Mouse (Mus musculus) forebrain, embryonic 15.5 days (tissue): Measurements from ENCODE around the gene Vwa1. TPM values are rescaled to one million over a fixed set of nuclear protein-coding genes. Genes with fewer than 3 reads are reported as not detected.
A peak's percentile ranks its signal among the peaks of the same experiment; 100 is the strongest.

Experiments used
- ATAC-seq: fragments of 200-750 bp; cut with Nextera tagmentation; replicated peaks from 2 replicates; pipeline ENCODE4 v1.8.0; 2017; ENCODE audit warnings: mild to moderate bottlenecking, moderate TSS enrichment, moderate library complexity
- H3K27ac ChIP-seq: fragments of 300-500 bp; sonication (generic); replicated peaks from 2 replicates; pipeline ENCODE4 v1.5.1; 2015; ENCODE audit warnings: mild to moderate bottlenecking, inconsistent platforms
- H3K27me3 ChIP-seq: fragments of 300-500 bp; sonication (generic); 2 replicates; pipeline ENCODE4 v1.6.1; 2015; ENCODE audit warnings: inconsistent platforms
- H3K36me3 ChIP-seq: fragments of 300-500 bp; sonication (generic); 2 replicates; pipeline ENCODE4 v1.6.1; 2015; ENCODE audit warnings: mild to moderate bottlenecking, inconsistent platforms
- H3K4me1 ChIP-seq: fragments of 300-500 bp; sonication (generic); 2 replicates; pipeline ENCODE4 v1.6.1; 2015; ENCODE audit warnings: inconsistent platforms
- H3K4me2 ChIP-seq: fragments of 300-500 bp; sonication (generic); replicated peaks from 2 replicates; pipeline ENCODE4 v1.6.1; 2015; ENCODE audit warnings: mild to moderate bottlenecking, inconsistent platforms
- H3K4me3 ChIP-seq: fragments of 300-500 bp; sonication (generic); 2 replicates; pipeline ENCODE4 v1.5.1; 2015; ENCODE audit warnings: mild to moderate bottlenecking, inconsistent platforms
- H3K9ac ChIP-seq: fragments of 300-500 bp; sonication (generic); replicated peaks from 2 replicates; pipeline ENCODE4 v1.6.1; 2015; ENCODE audit warnings: mild to moderate bottlenecking, inconsistent platforms
- H3K9me3 ChIP-seq: fragments of 300-500 bp; sonication (generic); 2 replicates; pipeline ENCODE4 v1.6.1; 2016; ENCODE audit warnings: inconsistent platforms
- WGBS: fragments of 180-500 bp; shearing (Covaris S2); methylation state at CpG from one replicate; pipeline ENCODE4 v1.1.7; 2015; ENCODE audit warnings: mixed read lengths; 5-methylcytosine and 5-hydroxymethylcytosine counted together
- polyA plus RNA-seq: library from polyadenylated mRNA; unstranded; fragments of >200 nt; fragmentation: Nextera tagmentation; extraction: Ambion mirVana; gene quantifications from 2 replicates; pipeline ENCODE4 v1.2.1, GENCODE M21; 2015

Vwa1 gene
- polyA plus RNA-seq, 1 experiment from 2014 or later: 21.8 TPM

GRCm38 (mm10) chr4:155776704-155777335 lies 2.3 kb upstream of the Vwa1 start:
- no peak overlapping the region for H3K27ac ChIP-seq
- ATAC-seq: no peak

DNA sequence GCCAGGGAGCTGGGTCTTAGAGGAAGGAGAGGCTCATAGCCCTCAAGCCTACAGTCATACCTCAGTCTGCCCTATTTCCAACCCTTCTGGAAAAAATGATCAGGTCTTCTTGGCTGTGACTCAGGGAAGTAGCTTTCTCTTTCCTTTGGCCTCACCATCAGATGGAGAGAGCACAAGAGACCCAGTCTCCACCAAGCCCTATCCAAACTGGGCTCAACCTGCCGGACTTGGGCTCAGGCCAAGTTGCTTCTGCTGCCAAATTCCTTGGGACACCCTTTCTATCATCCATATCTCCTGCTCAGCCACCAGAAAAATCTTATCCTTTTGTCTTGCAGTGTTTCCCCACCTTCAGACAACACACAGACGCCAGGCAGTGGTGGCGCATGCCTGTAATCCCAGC lies 1.4 kb upstream of the Vwa1 start:
- Histone ChIP-seq H3K9ac (no peak overlapping the region), H3K4me3 (no peak overlapping the region), H3K36me3 (no peaks in the 10 kb centered on the region), H3K27ac (no peak overlapping the region), H3K4me1 (peaks cover 23% of the 10 kb centered on the region), H3K27me3 (0 out of 2 replicates have a peak, but pooled peaks cover 8% of the 10 kb centered on the region), H3K9me3 (no peaks in the 10 kb centered on the region), H3K4me2 (no peak overlapping the region)
- 62% methylated on average over 3 of the region's 3 CpGs for WGBS
- ATAC-seq: no peak

More at GRCm38 (mm10) chr4:155776704-155777335, 2.3 kb upstream of the Vwa1 start:
- Histone ChIP-seq H3K9me3 (no peaks in the 10 kb centered on the region), H3K27me3 (0 out of 2 replicates have a peak, but pooled peaks cover 6% of the 10 kb centered on the region), H3K4me2 (no peak overlapping the region), H3K9ac (no peak overlapping the region), H3K4me3 (no peak overlapping the region), H3K36me3 (no peaks in the 10 kb centered on the region), H3K4me1 (peaks cover 23% of the 10 kb centered on the region)
- WGBS: 63% methylated on average over 2 of the region's 2 CpGs

DNA sequence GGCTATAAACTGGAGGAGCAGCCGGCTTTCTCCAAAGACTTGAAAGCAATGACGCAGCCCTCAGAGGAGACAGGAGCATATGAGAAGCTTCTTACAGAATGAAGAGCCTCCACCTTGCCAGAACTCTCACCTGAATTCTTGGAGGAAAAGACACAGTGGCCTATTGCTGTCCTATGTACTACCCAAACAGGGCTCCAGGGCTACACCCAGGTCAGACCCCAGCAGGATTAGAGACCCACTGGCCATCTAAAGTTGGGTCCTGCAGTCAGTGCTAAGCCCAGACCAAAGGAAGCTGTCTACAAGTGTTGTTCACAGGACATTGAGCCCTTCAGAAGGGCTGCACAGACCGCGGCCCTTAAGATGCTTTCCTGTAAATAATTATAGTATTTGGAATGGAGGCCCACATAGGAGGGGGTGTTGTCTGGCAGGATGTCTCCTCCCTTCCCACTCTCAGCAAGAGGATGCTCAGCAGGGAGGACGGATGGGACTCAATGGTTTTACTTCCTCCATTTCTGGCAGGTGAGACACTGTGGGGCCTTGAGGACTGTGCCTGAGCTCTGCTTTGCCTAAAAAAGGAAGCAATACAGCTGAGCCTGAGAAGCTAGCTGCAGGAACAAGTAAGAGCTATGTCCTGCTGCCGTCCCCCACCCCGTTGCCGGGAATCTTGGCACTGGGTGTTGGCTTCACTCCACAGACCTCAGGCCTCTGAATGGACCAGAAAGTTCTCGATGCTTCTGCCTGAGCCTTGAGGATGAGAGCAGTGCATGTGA lies 658 bp upstream of the Vwa1 start:
- H3K4me3 ChIP-seq: peak overlapping the region; percentile 46
- H3K9me3 ChIP-seq: no peaks in the 10 kb centered on the region
- ATAC-seq: no peak
- peak overlapping the region; percentile 53 for H3K9ac ChIP-seq
- no peaks in the 10 kb centered on the region for H3K36me3 ChIP-seq
- 0 out of 2 replicates have a peak, but pooled peaks cover 8% of the 10 kb centered on the region for H3K27me3 ChIP-seq
- peak overlapping the region; percentile 66 for H3K4me2 ChIP-seq
- no peak overlapping the region; the same call in 1 of the 2 replicates for H3K27ac ChIP-seq
- H3K4me1 ChIP-seq: peaks cover 28% of the 10 kb centered on the region
- 47% methylated on average over 9 of the region's 9 CpGs for WGBS

GRCm38 (mm10) chr4:155773335-155774078 lies 991 bp downstream of the Vwa1 start:
- H3K36me3 ChIP-seq: no peaks in the 10 kb centered on the region
- no peak for ATAC-seq
- no peaks in the 10 kb centered on the region for H3K9me3 ChIP-seq
- H3K4me3 ChIP-seq: peak overlapping the region; percentile 46
- no peak overlapping the region for H3K27ac ChIP-seq
- 34% methylated on average over 5 of the region's 5 CpGs for WGBS
- H3K9ac ChIP-seq: no peak overlapping the region
- peak overlapping the region; percentile 66 for H3K4me2 ChIP-seq
- H3K27me3 ChIP-seq: 0 out of 2 replicates have a peak, but pooled peaks cover 8% of the 10 kb centered on the region
- peaks cover 36% of the 10 kb centered on the region for H3K4me1 ChIP-seq

DNA sequence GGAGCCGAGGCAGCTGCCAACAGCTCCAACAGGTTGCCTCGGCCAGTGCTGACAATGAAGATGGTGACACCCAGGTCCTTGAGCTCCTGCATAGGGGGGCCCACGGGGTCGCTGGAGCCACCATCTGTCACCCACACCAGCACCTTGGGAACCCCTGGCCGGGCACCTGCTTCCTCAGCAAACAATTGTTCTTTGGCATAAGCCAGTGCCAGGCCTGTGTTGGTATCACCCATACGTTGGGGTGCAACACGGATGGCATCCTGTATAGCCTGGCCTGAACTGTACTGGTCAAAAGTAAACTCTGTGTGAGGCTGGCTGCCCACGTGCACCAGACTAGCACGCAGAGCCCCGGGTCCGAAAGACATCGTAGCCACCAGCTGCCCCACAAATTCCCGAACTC lies 1.7 kb downstream of the Vwa1 start:
- no peak for ATAC-seq
- no peaks in the 10 kb centered on the region for H3K36me3 ChIP-seq
- H3K4me2 ChIP-seq: no peak overlapping the region
- no peak overlapping the region for H3K9ac ChIP-seq
- 0 out of 2 replicates have a peak, but pooled peaks cover 8% of the 10 kb centered on the region for H3K27me3 ChIP-seq
- WGBS: 86% methylated on average over 13 of the region's 13 CpGs
- no peak overlapping the region for H3K4me3 ChIP-seq
- peaks cover 36% of the 10 kb centered on the region for H3K4me1 ChIP-seq
- no peaks in the 10 kb centered on the region for H3K9me3 ChIP-seq
- no peak overlapping the region for H3K27ac ChIP-seq

GRCm38 (mm10) chr4:155771706-155772105 lies 2.8 kb downstream of the Vwa1 start:
- no peak overlapping the region for H3K4me2 ChIP-seq
- H3K9ac ChIP-seq: no peak overlapping the region
- H3K36me3 ChIP-seq: no peaks in the 10 kb centered on the region
- no peak for ATAC-seq
- no peak overlapping the region for H3K4me3 ChIP-seq
- H3K27ac ChIP-seq: no peak overlapping the region
- no peaks in the 10 kb centered on the region for H3K9me3 ChIP-seq
- 0 out of 2 replicates have a peak, but pooled peaks cover 8% of the 10 kb centered on the region for H3K27me3 ChIP-seq
- 85% methylated on average over 2 of the region's 2 CpGs for WGBS
- peaks cover 36% of the 10 kb centered on the region for H3K4me1 ChIP-seq

DNA sequence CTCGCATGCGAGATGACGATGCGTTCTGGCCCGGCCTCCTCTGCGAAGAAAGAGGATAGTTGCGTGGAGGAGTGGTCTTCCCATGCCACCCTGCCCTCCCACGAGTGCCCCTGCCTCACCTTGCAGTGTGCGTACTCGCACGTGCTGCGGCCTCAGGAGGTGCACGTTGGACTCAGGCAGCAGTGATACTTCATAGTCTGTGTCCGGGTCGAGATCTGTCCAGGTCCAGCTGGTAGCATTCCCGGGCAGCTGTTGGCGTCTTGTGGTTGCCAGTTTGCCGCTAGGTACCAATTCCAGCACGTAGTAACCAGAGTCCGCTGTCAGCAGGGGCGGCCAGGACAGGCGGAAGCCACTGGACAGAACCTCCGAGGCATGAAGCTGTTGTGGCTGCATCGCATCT lies 3.9 kb downstream of the Vwa1 start:
- H3K36me3 ChIP-seq: no peaks in the 10 kb centered on the region
- H3K27me3 ChIP-seq: 0 out of 2 replicates have a peak, but pooled peaks cover 8% of the 10 kb centered on the region
- peak overlapping the region; percentile 49 for H3K4me3 ChIP-seq
- 37% methylated on average over 24 of the region's 24 CpGs for WGBS
- ATAC-seq: peak; percentile 38
- H3K4me1 ChIP-seq: peaks cover 34% of the 10 kb centered on the region
- H3K9ac ChIP-seq: peak overlapping the region; percentile 69
- H3K9me3 ChIP-seq: no peaks in the 10 kb centered on the region
- peak overlapping the region; percentile 79 for H3K4me2 ChIP-seq
- H3K27ac ChIP-seq: no peak overlapping the region

DNA sequence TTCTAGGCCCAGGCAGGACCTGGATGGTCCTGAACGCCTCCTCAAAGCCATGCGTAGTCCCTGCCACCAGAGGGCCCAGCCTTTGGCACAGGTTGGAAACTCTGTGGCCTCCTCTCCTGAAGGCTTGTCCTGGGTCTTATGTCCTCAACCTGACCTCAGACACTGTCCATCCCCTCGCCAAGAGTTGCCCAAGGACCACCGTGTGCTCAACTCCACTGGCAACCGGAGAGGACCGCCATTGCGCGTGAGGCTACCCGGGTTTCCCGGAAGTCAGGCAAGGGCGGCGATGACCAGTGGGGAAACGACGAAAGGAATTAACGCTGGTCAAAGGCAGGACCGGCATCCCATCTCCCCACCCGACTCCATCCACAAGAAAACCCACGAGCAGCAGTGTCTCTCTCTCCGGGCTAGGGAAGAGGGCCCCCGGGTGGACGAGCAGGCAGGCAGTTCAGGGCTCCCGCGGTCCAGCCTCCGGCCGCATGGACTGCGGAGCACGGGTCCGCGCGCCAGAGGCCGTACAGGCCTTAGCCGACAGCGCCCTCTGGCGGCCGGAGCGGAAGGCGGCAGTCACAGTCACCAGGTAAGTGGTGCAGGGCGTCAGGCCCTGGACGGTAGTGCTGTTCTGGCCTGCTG lies 4.5 kb downstream of the Vwa1 start:
- WGBS: under 1% methylated on average over 39 of the region's 39 CpGs
- H3K27ac ChIP-seq: no peak overlapping the region
- peak; percentile 85 for ATAC-seq
- no peaks in the 10 kb centered on the region for H3K36me3 ChIP-seq
- H3K9me3 ChIP-seq: no peaks in the 10 kb centered on the region
- peak overlapping the region; percentile 79 for H3K4me2 ChIP-seq
- peak overlapping the region; percentile 69 for H3K9ac ChIP-seq
- peak overlapping the region; percentile 49 for H3K4me3 ChIP-seq
- H3K27me3 ChIP-seq: 0 out of 2 replicates have a peak, but pooled peaks cover 8% of the 10 kb centered on the region
- peaks cover 28% of the 10 kb centered on the region for H3K4me1 ChIP-seq

GRCm38 (mm10) chr4:155769496-155769879 lies 5.0 kb downstream of the Vwa1 start:
- Histone ChIP-seq H3K9ac (peak overlapping the region; percentile 69), H3K4me3 (peak overlapping the region; percentile 49), H3K36me3 (no peaks in the 10 kb centered on the region), H3K4me2 (peak overlapping the region; percentile 79), H3K27me3 (0 out of 2 replicates have a peak, but pooled peaks cover 8% of the 10 kb centered on the region), H3K9me3 (no peaks in the 10 kb centered on the region), H3K4me1 (peaks cover 22% of the 10 kb centered on the region), H3K27ac (no peak overlapping the region)
- no peak for ATAC-seq
- WGBS: 61% methylated on average over 5 of the region's 5 CpGs

DNA sequence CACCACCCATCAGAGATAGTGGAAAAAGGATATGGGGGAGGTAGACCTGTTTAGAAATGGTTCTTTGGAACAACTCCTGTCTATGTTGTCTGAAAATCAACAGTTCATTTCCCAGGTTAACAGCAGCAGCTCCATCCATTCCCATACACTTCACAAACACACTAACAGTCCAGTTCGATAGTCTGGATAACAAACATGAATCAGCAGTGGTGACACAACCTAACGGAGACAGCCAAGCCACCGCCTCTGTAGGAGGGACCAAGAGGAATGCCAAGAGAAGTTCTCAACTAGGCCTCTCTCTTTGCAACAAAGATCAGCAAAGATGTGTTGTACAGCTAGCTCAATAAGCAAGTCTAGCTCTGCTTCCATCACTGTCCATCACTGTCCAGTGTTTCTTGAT lies 12.1 kb downstream of the Vwa1 start:
- no peak overlapping the region for H3K27ac ChIP-seq
- H3K4me2 ChIP-seq: no peak overlapping the region; the same call in 1 of the 2 replicates
- H3K36me3 ChIP-seq: 0 out of 2 replicates have a peak, but pooled peaks cover 1% of the 10 kb centered on the region
- no peak for ATAC-seq
- no peaks in the 10 kb centered on the region for H3K9me3 ChIP-seq
- no peak overlapping the region for H3K4me3 ChIP-seq
- no peak overlapping the region for H3K9ac ChIP-seq
- H3K4me1 ChIP-seq: peaks cover 28% of the 10 kb centered on the region
- no peaks in the 10 kb centered on the region for H3K27me3 ChIP-seq
- WGBS: 93% methylated on average over 3 of the region's 3 CpGs

GRCm38 (mm10) chr4:155761356-155762099 lies 13.0 kb downstream of the Vwa1 start:
- Histone ChIP-seq H3K36me3 (peaks cover 3% of the 10 kb centered on the region), H3K4me3 (peak overlapping the region; percentile 89), H3K9me3 (no peaks in the 10 kb centered on the region), H3K4me1 (peaks cover 28% of the 10 kb centered on the region), H3K4me2 (peak overlapping the region; percentile 98), H3K9ac (peak overlapping the region; percentile 73), H3K27ac (no peak overlapping the region), H3K27me3 (no peaks in the 10 kb centered on the region)
- 0 out of 2 replicates have a peak, but pooled peaks have one; percentile 21 for ATAC-seq
- WGBS: 1% methylated on average over 28 of the region's 28 CpGs
